Mouse (Mus musculus) kidney, adult 2 months (tissue): ENCODE measurements at regions not wholly inside any gene's neighbourhood (a gene's known extent, or its start where the extent isn't known, plus 50 kb on each side); places are given as distances from the start of the nearest gene placed in this dataset.

Source experiments
- CTCF ChIP-seq: fragments of 200-500 bp; conservative IDR thresholded peaks from 2 replicates; pipeline ENCODE4 v1.5.1; 2011; ENCODE audit warnings: low read depth, mild to moderate bottlenecking, control low read depth, low read length, moderate library complexity, mixed read lengths; ENCODE audit not compliant: insufficient read depth, insufficient read length
- POLR2A ChIP-seq: fragments of 200-500 bp; IDR thresholded peaks from one replicate; pipeline ENCODE4 v1.6.1; 2011; ENCODE audit warnings: low read depth, low read length, control low read depth

DNA sequence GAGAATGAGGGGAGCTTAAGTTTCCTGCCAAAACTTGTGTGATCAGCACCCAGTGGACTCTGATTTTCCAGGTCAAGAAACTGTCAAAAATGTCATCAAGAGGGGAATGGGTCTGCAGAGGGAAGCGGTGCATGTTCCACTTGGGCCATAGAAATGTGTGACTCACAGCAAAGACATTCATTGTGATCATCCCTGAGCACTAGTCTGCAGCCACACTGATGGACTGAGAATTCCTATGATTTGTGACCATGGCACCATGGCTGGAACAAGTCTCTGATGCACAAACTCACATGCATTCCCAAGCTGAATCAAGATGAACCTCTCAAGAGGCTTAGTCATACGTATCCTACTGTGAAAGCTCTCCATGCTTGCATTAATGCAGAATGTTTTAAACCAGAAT lies 63.6 kb upstream of the Fbxl7 start:
- TF ChIP-seq POLR2A, result no peak
- no peak for TF ChIP-seq CTCF
